In genomic region chr7:43607743-43608287, GRCm38 (mm10) we compare ENCODE assay signal across 10 mouse cellular contexts. TPM values are rescaled to one million over a fixed set of nuclear protein-coding genes. Genes with fewer than 3 reads are reported as not detected.
DNase-seq lines count a peak whose midpoint lies in the region; ATAC-seq lines count a peak whose summit lies in the region.
"Had no signal": no experiment of that assay in that cellular context is flagged by ENCODE, and none has a peak within 500 bp of the region (broad histone marks: within the 10 kb centered on the region; RNA-seq: fewer than 3 reads in every experiment).

No protein-coding gene starts in this region.

- H3K27me3 ChIP-seq in neural tube, embryonic 11.5 days (ENCODE audit: control insufficient read depth, insufficient read depth, low read length), result no peaks in the 10 kb centered on the region
- H3K27me3 ChIP-seq in forebrain, embryonic 15.5 days, result no peaks in the 10 kb centered on the region

- no peaks in the 10 kb centered on the region for H3K4me1 ChIP-seq in neural tube, embryonic 11.5 days (ENCODE audit: control insufficient read depth, insufficient read depth, low read length)
- H3K4me1 ChIP-seq in forebrain, embryonic 15.5 days, result peaks cover 8% of the 10 kb centered on the region; the same call in 1 of the 2 replicates

- H3K9ac ChIP-seq in neural tube, embryonic 11.5 days (ENCODE audit: low read length), result no peak overlapping the region
- no peak overlapping the region for H3K9ac ChIP-seq in forebrain, embryonic 15.5 days (replicated peaks)
- H3K9ac ChIP-seq: liver, embryonic 15.5 days had no signal

- WGBS in neural tube, embryonic 11.5 days, result 51% methylated on average over 5 of the region's 5 CpGs
- 54% methylated on average over 5 of the region's 5 CpGs for WGBS in forebrain, embryonic 15.5 days

- H3K9me3 ChIP-seq in neural tube, embryonic 11.5 days (ENCODE audit: control insufficient read depth, low read length), result no peaks in the 10 kb centered on the region
- H3K9me3 ChIP-seq in forebrain, embryonic 15.5 days, result no peaks in the 10 kb centered on the region
- H3K9me3 ChIP-seq: liver, embryonic 15.5 days had no signal

- H3K36me3 ChIP-seq in neural tube, embryonic 11.5 days (ENCODE audit: control insufficient read depth, insufficient read depth, low read length), result no peaks in the 10 kb centered on the region
- no peaks in the 10 kb centered on the region for H3K36me3 ChIP-seq in forebrain, embryonic 15.5 days
- H3K36me3 ChIP-seq: liver, embryonic 15.5 days had no signal

- H3K27ac ChIP-seq in neural tube, embryonic 11.5 days (ENCODE audit: low read depth, low read length), result no peak overlapping the region
- no peak overlapping the region for H3K27ac ChIP-seq in forebrain, embryonic 15.5 days (replicated peaks)
- H3K27ac ChIP-seq: liver, embryonic 15.5 days had no signal

- no peak overlapping the region for H3K4me3 ChIP-seq in neural tube, embryonic 11.5 days (ENCODE audit: low read depth, low read length)
- H3K4me3 ChIP-seq in forebrain, embryonic 15.5 days, result no peak overlapping the region

- DNase-seq in neural tube, embryonic 11.5 days (ENCODE audit: low spot score), result no peak
- no peak for DNase-seq in neural tube, embryonic 10.5 days (ENCODE audit: extremely low spot score, low spot score)
- DNase-seq in lung, postnatal 36 days, result peak; percentile 34
- no peak for DNase-seq in cerebellum, postnatal 10 days
- no peak for DNase-seq in left cerebral cortex, adult 8-10 months (ENCODE audit: low spot score in 2 of 2)
- DNase-seq in gastrocnemius, adult 18-20 months (ENCODE audit: low spot score), result no peak

- no peak for ATAC-seq in neural tube, embryonic 11.5 days (ENCODE audit: insufficient read depth, low FRiP score, low TSS enrichment)
- no peak for ATAC-seq in forebrain, embryonic 15.5 days (replicated peaks)

- H3K4me2 ChIP-seq in neural tube, embryonic 11.5 days (ENCODE audit: low read depth), result peak overlapping the region; percentile 70
- H3K4me2 ChIP-seq in forebrain, embryonic 15.5 days (replicated peaks), result peak overlapping the region; percentile 67

RNA-seq across cellular contexts. Expression of gene Zfp819, which starts 0.8 kb away (rescaled TPM):
- polyA plus RNA-seq in neural tube, embryonic 11.5 days (2014; fragmentation: Nextera tagmentation; extraction: Ambion mirVana), result 0.25 and 0.64 TPM in 2 replicates
- 0.25 and 0.27 TPM in 2 replicates for polyA plus RNA-seq in forebrain, embryonic 15.5 days (2015; fragmentation: Nextera tagmentation; extraction: Ambion mirVana)
- under 1 TPM; 0.26 to 0.35 (median 0.29) TPM for total RNA-seq in left cerebral cortex, adult 8-10 months (2022)
- total RNA-seq in gastrocnemius, adult 18-20 months (2021), result not detected
- total RNA-seq: MEL had no signal
- polyA plus RNA-seq: liver, embryonic 15.5 days had no signal

RNA-seq across cellular contexts. Expression of gene Ceacam18, which starts 26.7 kb away (rescaled TPM):
- not detected in 2 replicates for polyA plus RNA-seq in neural tube, embryonic 11.5 days (2014; fragmentation: Nextera tagmentation; extraction: Ambion mirVana)
- polyA plus RNA-seq in forebrain, embryonic 15.5 days (2015; fragmentation: Nextera tagmentation; extraction: Ambion mirVana), result not detected in 2 replicates
- total RNA-seq in left cerebral cortex, adult 8-10 months (2022), result not detected
- not detected for total RNA-seq in gastrocnemius, adult 18-20 months (2021)
- polyA plus RNA-seq: gonadal fat pad, adult 2 months had no signal

RNA-seq across cellular contexts. Expression of gene Zfp719, which starts 28.4 kb away (rescaled TPM):
- 18.4 and 19.3 TPM in 2 replicates for polyA plus RNA-seq in neural tube, embryonic 11.5 days (2014; fragmentation: Nextera tagmentation; extraction: Ambion mirVana)
- 15.8 and 17.9 TPM in 2 replicates for polyA plus RNA-seq in forebrain, embryonic 15.5 days (2015; fragmentation: Nextera tagmentation; extraction: Ambion mirVana)
- 10 to 100 TPM; 17.8 to 18.8 (median 18.2) TPM for total RNA-seq in left cerebral cortex, adult 8-10 months (2022)
- 1 to 10 TPM; 3.4 to 3.9 TPM for total RNA-seq in gastrocnemius, adult 18-20 months (2021)

RNA-seq across cellular contexts. Expression of gene Zfp658, which starts 45.8 kb away (rescaled TPM):
- 7.7 and 8.9 TPM in 2 replicates for polyA plus RNA-seq in neural tube, embryonic 11.5 days (2014; fragmentation: Nextera tagmentation; extraction: Ambion mirVana)
- polyA plus RNA-seq in forebrain, embryonic 15.5 days (2015; fragmentation: Nextera tagmentation; extraction: Ambion mirVana), result 11.3 and 11.5 TPM in 2 replicates
- 1 to 10 TPM; 3.8 to 6.1 (median 4.7) TPM for total RNA-seq in left cerebral cortex, adult 8-10 months (2022)
- total RNA-seq in gastrocnemius, adult 18-20 months (2021), result under 1 TPM; 0.55 to 0.59 TPM
- total RNA-seq: MEL had no signal

RNA-seq across cellular contexts. Expression of gene Siglece, which starts 52.1 kb away (rescaled TPM):
- 0.34 TPM in 1 of 2 replicates, not detected in the other for polyA plus RNA-seq in neural tube, embryonic 11.5 days (2014; fragmentation: Nextera tagmentation; extraction: Ambion mirVana)
- polyA plus RNA-seq in forebrain, embryonic 15.5 days (2015; fragmentation: Nextera tagmentation; extraction: Ambion mirVana), result 0.13 and 0.18 TPM in 2 replicates
- total RNA-seq in left cerebral cortex, adult 8-10 months (2022), result 1 to 10 TPM; 1.1 to 1.3 (median 1.3) TPM
- under 1 TPM; 0.16 to 0.40 TPM for total RNA-seq in gastrocnemius, adult 18-20 months (2021)
- total RNA-seq: MEL had no signal
